Mouse (Mus musculus) left cerebral cortex, adult 11 months (tissue): Measurements from ENCODE around the gene Wdr6.
A peak's percentile ranks its signal among the peaks of the same experiment; 100 is the strongest.

ENCODE experiments used
- DNase-seq: peaks from one replicate; pipeline ENCODE4 v3.0.0; 2022; ENCODE audit warnings: low spot score

Gene Wdr6

DNA sequence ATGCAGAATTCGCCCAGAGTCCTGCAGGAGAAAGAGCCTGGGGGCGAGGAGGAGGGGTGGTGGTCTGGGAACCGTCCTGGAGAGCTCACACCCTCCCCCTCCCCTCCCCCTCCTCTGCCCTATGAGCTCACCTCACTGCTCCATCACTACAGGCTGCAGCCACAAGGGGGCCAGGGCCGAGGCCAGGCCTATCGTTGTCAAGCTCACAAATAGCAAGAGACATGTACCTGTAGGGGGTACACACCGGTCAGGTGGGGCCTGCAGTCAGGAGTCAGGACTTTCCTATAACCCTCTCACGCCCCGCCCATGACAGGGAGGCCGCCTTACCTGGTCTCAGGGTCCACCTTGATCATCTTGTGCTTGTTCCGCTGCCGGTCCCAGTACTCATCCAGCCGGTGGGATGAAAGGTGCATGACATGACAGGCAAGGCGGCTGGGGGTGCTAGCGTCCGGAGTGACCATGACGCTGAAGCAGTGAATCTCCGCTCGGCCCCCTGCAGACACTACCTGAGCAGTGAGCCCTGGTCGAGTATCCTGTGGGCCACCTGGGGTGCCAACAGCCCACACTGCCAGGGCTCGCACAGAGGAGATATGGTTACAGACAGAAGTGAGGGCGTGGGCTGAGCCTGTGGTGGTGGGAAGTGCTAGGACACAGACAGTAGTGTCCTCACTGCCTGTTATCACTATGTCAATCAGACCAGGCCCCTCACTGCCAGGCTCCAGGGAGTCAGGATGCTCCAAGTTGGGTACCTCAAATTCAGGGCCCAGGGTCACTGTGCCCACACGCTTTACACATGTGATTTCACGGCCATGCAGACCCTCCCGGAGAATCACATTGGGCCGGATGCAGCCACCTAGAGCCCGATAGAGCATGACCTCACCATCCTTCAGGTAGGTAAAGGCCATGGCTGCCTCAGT is 4.5 kb downstream of the Wdr6 start:
- DNase-seq = no peak

DNA sequence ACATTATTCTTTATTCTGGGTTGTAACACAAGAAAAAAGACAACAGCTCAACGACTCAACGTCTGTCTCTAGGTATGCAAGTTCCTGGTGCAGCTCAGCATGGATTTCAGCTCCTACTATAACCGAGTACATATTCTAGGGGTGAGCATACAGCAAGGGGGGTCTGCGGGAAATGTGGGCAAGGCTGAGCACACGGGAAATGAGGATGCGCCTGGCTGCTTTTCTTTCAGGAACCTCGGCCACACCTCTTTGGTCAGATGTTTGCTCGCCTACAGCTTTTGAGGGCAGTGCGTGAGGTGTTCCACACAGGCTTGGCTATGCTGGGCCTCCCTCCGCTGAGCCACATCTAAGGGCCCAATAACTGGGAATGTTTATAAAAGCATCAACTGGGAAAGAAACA is 6.2 kb downstream of the Wdr6 start:
- DNase-seq = no peak

- no peak for DNase-seq
These were observed 7.1 kb downstream of the Wdr6 start for GRCm38 (mm10) chr9:108571401-108571973.

- DNase-seq = no peak
These were observed 8.2 kb downstream of the Wdr6 start for GRCm38 (mm10) chr9:108570207-108570896.

GRCm38 (mm10) chr9:108569381-108570206 is 8.9 kb downstream of the Wdr6 start, which contains the start of gene Dalrd3:
TSS of gene Dalrd3 (plus strand) at chr9:108569886.
- DNase-seq = peak; percentile 89

- no peak for DNase-seq
These were observed 10.0 kb downstream of the Wdr6 start for GRCm38 (mm10) chr9:108568511-108568921.

- DNase-seq = no peak
These were observed 10.6 kb downstream of the Wdr6 start for GRCm38 (mm10) chr9:108567931-108568419.

DNA sequence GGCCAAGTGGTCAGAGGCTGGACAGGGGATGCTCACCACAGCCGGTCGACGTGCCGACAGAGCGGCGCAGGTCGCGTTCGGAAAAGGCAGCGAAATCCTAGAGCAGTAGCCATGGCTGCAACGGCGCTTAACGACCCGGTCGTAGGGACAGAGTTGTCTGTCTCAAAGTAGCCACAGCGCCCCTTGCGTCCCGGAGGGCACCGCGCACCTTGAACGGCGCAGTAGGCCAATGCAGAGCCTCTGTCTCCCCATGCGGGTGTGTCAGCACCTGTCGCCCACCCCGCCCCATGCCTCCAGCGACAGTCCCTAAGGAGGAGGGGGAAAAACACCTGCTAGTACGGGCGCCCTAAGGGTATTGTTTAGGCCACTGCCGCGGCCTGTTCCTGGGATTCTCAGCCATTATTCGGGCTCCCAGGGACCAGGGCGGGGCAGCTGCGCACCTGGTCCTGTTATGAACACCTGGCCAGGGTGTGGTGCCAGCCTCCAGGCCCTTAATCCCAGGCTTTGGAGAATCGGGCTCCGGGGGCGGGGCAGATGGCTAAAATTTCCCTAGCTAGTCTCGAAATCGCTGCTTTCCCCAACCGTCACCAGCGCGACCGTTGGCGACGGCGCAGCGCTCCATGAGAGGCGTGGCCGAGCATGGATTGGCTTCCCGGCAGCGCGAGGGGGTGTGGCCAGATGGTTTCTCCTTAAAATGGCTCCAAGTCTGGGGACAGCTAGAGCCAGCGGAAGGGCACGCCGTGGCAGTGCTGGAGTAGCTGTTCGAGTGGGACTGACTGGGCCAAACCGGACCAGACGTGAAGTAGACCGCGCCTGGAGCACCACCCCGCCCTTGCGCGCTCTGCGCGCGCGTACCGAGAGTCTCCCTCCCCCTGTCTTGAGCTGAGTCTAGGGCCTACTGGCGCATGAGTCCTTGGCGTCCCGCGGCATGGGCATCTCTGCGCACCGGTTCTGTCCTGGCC is 11.4 kb downstream of the Wdr6 start, which contains the start of gene Ndufaf3:
TSS of gene Ndufaf3 (minus strand) at position 620 of the 962 bp plus-strand sequence.
- DNase-seq = peak; percentile 93

GRCm38 (mm10) chr9:108565881-108566814 is 12.4 kb downstream of the Wdr6 start:
- no peak for DNase-seq

DNA sequence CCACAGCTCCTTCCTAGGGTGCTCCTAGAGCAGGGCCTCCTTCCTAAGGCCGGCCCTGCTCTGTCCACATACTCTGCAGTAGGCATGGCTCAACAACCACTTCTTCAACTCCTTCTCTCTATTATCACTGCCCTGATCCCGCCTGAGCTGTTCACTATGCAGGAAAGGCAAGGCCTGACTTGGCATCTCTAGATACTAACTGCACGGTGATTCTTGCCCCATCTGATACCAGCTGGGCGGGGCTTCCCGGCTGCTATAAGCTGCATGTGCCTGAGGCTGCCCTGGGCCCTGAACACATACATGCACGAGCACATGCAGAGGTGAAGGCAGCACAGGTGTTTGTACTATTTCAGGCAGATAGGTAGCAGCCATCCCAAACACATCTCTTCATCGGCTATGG is 14.4 kb downstream of the Wdr6 start:
- no peak for DNase-seq

- DNase-seq = no peak
These were observed 14.9 kb downstream of the Wdr6 start for GRCm38 (mm10) chr9:108563671-108564070.

DNA sequence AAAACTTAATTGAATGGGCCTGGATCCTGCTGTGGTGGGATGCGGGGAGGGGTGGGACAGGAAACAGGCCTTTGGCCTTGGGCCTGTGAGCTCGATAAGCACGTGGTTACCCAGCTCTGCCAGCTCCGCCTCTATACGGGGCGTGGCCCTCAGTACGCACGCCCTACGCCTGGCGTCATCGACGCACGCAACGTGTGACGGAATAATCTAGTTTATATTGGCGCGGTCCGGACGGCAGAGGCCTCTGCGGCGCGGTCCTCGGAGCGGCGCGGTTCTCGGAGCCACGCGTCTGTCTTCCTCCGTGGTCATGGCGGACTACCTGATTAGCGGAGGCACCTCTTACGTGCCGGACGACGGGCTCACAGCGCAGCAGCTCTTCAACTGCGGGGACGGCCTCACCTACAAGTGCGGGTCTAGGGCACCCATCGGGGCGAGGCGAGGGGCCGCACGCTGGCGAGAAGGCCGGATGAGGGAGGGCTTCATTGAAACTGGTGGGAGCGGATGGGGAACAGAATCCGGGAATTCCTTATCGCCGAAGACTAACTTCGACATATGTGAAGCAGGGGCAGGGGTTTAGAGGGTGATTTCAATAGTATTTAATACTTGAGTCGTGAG is 18.2 kb downstream of the Wdr6 start, which contains the start of gene Impdh2:
TSS of gene Impdh2 (plus strand) at position 60 of the 615 bp plus-strand sequence.
- peak; percentile 92 for DNase-seq

- DNase-seq = no peak
These were observed 19.4 kb downstream of the Wdr6 start for GRCm38 (mm10) chr9:108559169-108559568.

DNA sequence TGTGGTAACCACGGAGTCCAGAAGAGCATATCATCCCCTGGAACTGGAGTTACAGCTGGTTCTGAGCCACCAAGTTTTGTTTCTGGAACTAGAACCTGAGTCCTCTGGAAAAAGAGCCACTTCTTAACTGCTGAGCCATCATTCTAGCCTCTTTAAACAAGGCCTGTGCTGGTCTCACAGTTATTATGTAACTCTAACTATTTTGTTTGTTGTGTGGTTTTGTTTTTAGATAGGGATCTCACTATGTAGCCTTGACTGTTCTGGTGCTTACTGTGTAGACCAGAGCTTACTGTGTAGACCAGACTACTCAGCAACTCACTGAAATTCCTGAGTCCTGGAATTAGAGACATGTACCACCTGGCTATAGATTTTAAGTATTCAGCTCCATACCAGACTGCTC is 31.7 kb downstream of the Wdr6 start:
- DNase-seq = no peak

GRCm38 (mm10) chr9:108545986-108546385 is 32.6 kb downstream of the Wdr6 start:
- DNase-seq = no peak

DNA sequence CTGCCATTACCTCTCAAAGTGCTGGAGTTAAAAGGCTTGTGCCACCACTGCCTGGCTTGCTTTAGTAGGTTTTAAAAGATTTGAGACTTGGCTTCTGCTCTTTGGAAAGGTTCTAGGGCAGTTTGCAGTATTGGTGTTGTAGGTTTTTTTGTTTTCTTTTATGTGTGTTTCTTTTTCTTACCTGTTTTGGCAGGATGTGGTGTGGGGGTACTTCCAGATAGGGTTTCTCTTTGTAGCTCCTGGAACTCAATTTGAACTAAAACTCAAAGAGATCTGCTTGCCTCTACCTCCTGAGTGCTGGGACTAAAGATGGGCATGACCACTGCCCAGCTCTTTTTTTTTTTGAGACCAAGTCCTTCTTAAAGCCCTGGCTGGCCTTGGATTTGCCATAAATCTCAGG is 37.7 kb downstream of the Wdr6 start:
- DNase-seq = no peak

GRCm38 (mm10) chr9:108531496-108531895 is 47.0 kb downstream of the Wdr6 start:
- no peak for DNase-seq

DNA sequence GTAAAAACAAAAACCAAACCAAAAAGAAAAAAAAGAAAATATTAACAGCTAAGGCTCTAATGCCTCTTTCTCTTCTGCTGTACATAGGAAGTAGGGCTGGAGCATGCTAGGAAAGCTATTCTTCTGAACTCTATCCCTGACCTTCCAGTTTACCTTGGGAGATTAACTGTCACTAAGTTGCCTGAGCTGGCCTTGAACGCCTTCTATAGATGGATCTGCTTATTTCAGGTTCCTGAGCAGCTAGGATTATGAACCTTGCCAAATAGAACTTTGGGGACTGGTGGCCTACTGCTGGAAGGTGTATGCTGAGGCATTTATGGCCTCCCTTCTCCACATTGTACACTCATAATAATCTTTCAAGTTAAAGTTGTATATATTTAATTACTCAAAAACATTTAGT is 47.6 kb downstream of the Wdr6 start:
- DNase-seq = no peak

GRCm38 (mm10) chr9:108525400-108525799 is 53.1 kb downstream of the Wdr6 start:
- DNase-seq = no peak
